13 mouse cellular contexts compared by ENCODE assay signal in genomic region chr2:153824593-153824992, GRCm38 (mm10). TPM values are rescaled to one million over a fixed set of nuclear protein-coding genes. Genes with fewer than 3 reads are reported as not detected.
DNase-seq lines count a peak whose midpoint lies in the region; ATAC-seq and TF ChIP-seq lines count a peak whose summit lies in the region.
"Had no signal": no experiment of that assay in that cellular context is flagged by ENCODE, and none has a peak within 500 bp of the region (broad histone marks: within the 10 kb centered on the region; RNA-seq: fewer than 3 reads in every experiment).

No protein-coding gene starts in this region.

- no peak overlapping the region for H3K4me2 ChIP-seq in embryonic facial prominence, embryonic 13.5 days
- no peak overlapping the region for H3K4me2 ChIP-seq in neural tube, embryonic 14.5 days (ENCODE audit: low read depth, low read length)
- H3K4me2 ChIP-seq: heart, embryonic 13.5 days had no signal

- no peak for TF ChIP-seq CTCF in kidney, adult 2 months (conservative IDR thresholded peaks at IDR 0.05; ENCODE audit: insufficient read depth, insufficient read length, low read depth, low read length)

- no peak for DNase-seq in embryonic facial prominence, embryonic 10.5 days (ENCODE audit: low spot score)
- DNase-seq in kidney, postnatal 36 days: peak; percentile 2 to 7
- no peak for DNase-seq in kidney, adult 2 months
- DNase-seq in retina, postnatal 1 day: peak; percentile 56
- DNase-seq in retina, embryonic 14.5 days (ENCODE audit: low spot score): no peak
- DNase-seq: adrenal gland, postnatal 10 days; cerebellum, adult 9-10 months had no signal

- H3K4me3 ChIP-seq in embryonic facial prominence, embryonic 13.5 days: no peak overlapping the region
- no peak overlapping the region for H3K4me3 ChIP-seq in embryonic facial prominence, embryonic 10.5 days
- no peak overlapping the region for H3K4me3 ChIP-seq in kidney, adult 2 months (ENCODE audit: insufficient read depth, low read depth, low read length)
- H3K4me3 ChIP-seq in neural tube, embryonic 14.5 days (ENCODE audit: low read depth, low read length): no peak overlapping the region
- H3K4me3 ChIP-seq: erythroblast, embryonic 14.5 days; heart, embryonic 13.5 days had no signal

- H3K27ac ChIP-seq in embryonic facial prominence, embryonic 13.5 days: no peak overlapping the region
- no peak overlapping the region for H3K27ac ChIP-seq in embryonic facial prominence, embryonic 10.5 days (replicated peaks)
- H3K27ac ChIP-seq in kidney, adult 2 months (ENCODE audit: insufficient read depth, low read depth, low read length): no peak overlapping the region
- no peak overlapping the region for H3K27ac ChIP-seq in neural tube, embryonic 14.5 days (ENCODE audit: low read depth, low read length)
- H3K27ac ChIP-seq: heart, embryonic 13.5 days; liver, embryonic 14.5 days had no signal

- peaks cover 7% of the 10 kb centered on the region; the same call in 1 of the 2 replicates for H3K4me1 ChIP-seq in embryonic facial prominence, embryonic 13.5 days
- no peaks in the 10 kb centered on the region for H3K4me1 ChIP-seq in embryonic facial prominence, embryonic 10.5 days
- H3K4me1 ChIP-seq in kidney, adult 2 months (ENCODE audit: control insufficient read depth, insufficient read depth, low read length): no peaks in the 10 kb centered on the region
- no peaks in the 10 kb centered on the region for H3K4me1 ChIP-seq in neural tube, embryonic 14.5 days (ENCODE audit: control insufficient read depth, insufficient read depth, low read length)

- no peaks in the 10 kb centered on the region for H3K9me3 ChIP-seq in embryonic facial prominence, embryonic 13.5 days
- no peaks in the 10 kb centered on the region for H3K9me3 ChIP-seq in embryonic facial prominence, embryonic 10.5 days
- no peaks in the 10 kb centered on the region for H3K9me3 ChIP-seq in neural tube, embryonic 14.5 days (ENCODE audit: control insufficient read depth, low read length)
- H3K9me3 ChIP-seq: heart, embryonic 13.5 days had no signal

- H3K9ac ChIP-seq in embryonic facial prominence, embryonic 13.5 days: no peak overlapping the region
- H3K9ac ChIP-seq in neural tube, embryonic 14.5 days (replicated peaks; ENCODE audit: low read depth, low read length): no peak overlapping the region
- H3K9ac ChIP-seq: heart, embryonic 13.5 days; liver, embryonic 14.5 days had no signal

- TF ChIP-seq POLR2A in kidney, adult 2 months (IDR thresholded peaks at IDR 0.05; ENCODE audit: low read depth, low read length): no peak

- H3K27me3 ChIP-seq in embryonic facial prominence, embryonic 13.5 days: no peaks in the 10 kb centered on the region
- H3K27me3 ChIP-seq in embryonic facial prominence, embryonic 10.5 days (replicated peaks; ENCODE audit: low read depth, poor library complexity, severe bottlenecking): 0 out of 2 replicates have a peak, but pooled peaks cover 5% of the 10 kb centered on the region
- no peaks in the 10 kb centered on the region for H3K27me3 ChIP-seq in kidney, adult 2 months (replicated peaks; ENCODE audit: control insufficient read depth, insufficient read depth, low read length)
- H3K27me3 ChIP-seq in neural tube, embryonic 14.5 days (ENCODE audit: control insufficient read depth, insufficient read depth, low read length): no peaks in the 10 kb centered on the region

- 0 out of 2 replicates have a peak, but pooled peaks have one; percentile 32 for ATAC-seq in embryonic facial prominence, embryonic 13.5 days (ENCODE audit: insufficient number of reproducible peaks, insufficient read depth, low FRiP score, low TSS enrichment, low read depth)
- peak; percentile 60; the same call in 1 of the 2 replicates for ATAC-seq in neural tube, embryonic 14.5 days (ENCODE audit: low read depth)
- no peak for ATAC-seq in frontal cortex, adult (ENCODE audit: low TSS enrichment)

- WGBS in embryonic facial prominence, embryonic 13.5 days: 62% methylated on average over 6 of the region's 6 CpGs
- WGBS in embryonic facial prominence, embryonic 10.5 days: 89% methylated on average over 6 of the region's 6 CpGs
- WGBS in kidney, adult 2 months: 69% methylated on average over 6 of the region's 6 CpGs
- WGBS in neural tube, embryonic 14.5 days: 63% methylated on average over 6 of the region's 6 CpGs

- H3K36me3 ChIP-seq in embryonic facial prominence, embryonic 13.5 days: no peaks in the 10 kb centered on the region
- H3K36me3 ChIP-seq in embryonic facial prominence, embryonic 10.5 days (replicated peaks): no peaks in the 10 kb centered on the region
- H3K36me3 ChIP-seq in kidney, adult 2 months (ENCODE audit: control insufficient read depth, insufficient read depth, low read length): no peaks in the 10 kb centered on the region
- no peaks in the 10 kb centered on the region for H3K36me3 ChIP-seq in neural tube, embryonic 14.5 days (ENCODE audit: control insufficient read depth, insufficient read depth, low read length)
- H3K36me3 ChIP-seq: heart, embryonic 13.5 days had no signal

RNA-seq across cellular contexts. Expression of gene Efcab8, which starts 44.9 kb away (rescaled TPM):
- not detected in 2 replicates for polyA plus RNA-seq in embryonic facial prominence, embryonic 13.5 days (2015; fragmentation: Nextera tagmentation; extraction: Ambion mirVana)
- 0.14 TPM in 1 of 2 replicates, not detected in the other for polyA plus RNA-seq in embryonic facial prominence, embryonic 10.5 days (2016; fragmentation: Nextera tagmentation; extraction: Ambion mirVana)
- 0.14 and 0.20 TPM in 2 replicates for polyA plus RNA-seq in kidney, adult 2 months (2012; rRNA removed)
- polyA plus RNA-seq in neural tube, embryonic 14.5 days (2014; fragmentation: Nextera tagmentation; extraction: Ambion mirVana): not detected in 2 replicates
- polyA plus RNA-seq: heart, embryonic 13.5 days had no signal

RNA-seq across cellular contexts. Expression of gene Sun5, which starts 46.3 kb away (rescaled TPM):
- not detected in 2 replicates for polyA plus RNA-seq in embryonic facial prominence, embryonic 13.5 days (2015; fragmentation: Nextera tagmentation; extraction: Ambion mirVana)
- polyA plus RNA-seq in embryonic facial prominence, embryonic 10.5 days (2016; fragmentation: Nextera tagmentation; extraction: Ambion mirVana): not detected in 2 replicates
- polyA plus RNA-seq in kidney, adult 2 months (2012; rRNA removed): not detected in 2 replicates
- polyA plus RNA-seq in neural tube, embryonic 14.5 days (2014; fragmentation: Nextera tagmentation; extraction: Ambion mirVana): not detected in 2 replicates
- polyA plus RNA-seq: erythroblast, embryonic 14.5 days; heart, embryonic 13.5 days; liver, embryonic 14.5 days had no signal

RNA-seq across cellular contexts. Expression of gene Bpifb2, which starts 50.3 kb away (rescaled TPM):
- not detected in 2 replicates for polyA plus RNA-seq in embryonic facial prominence, embryonic 13.5 days (2015; fragmentation: Nextera tagmentation; extraction: Ambion mirVana)
- not detected in 2 replicates for polyA plus RNA-seq in embryonic facial prominence, embryonic 10.5 days (2016; fragmentation: Nextera tagmentation; extraction: Ambion mirVana)
- not detected in 2 replicates for polyA plus RNA-seq in kidney, adult 2 months (2012; rRNA removed)
- polyA plus RNA-seq in neural tube, embryonic 14.5 days (2014; fragmentation: Nextera tagmentation; extraction: Ambion mirVana): not detected in 2 replicates
- polyA plus RNA-seq: erythroblast, embryonic 14.5 days; liver, embryonic 14.5 days had no signal

Comparison
In these comparisons a context has a peak if more than half of its experiments do, and no peak if none do; other contexts are left out.
1. DNase-seq: peak in kidney, postnatal 36 days (2 of 2) and retina, postnatal 1 day (single experiment); none in embryonic facial prominence, embryonic 10.5 days (single experiment), kidney, adult 2 months (single experiment) and retina, embryonic 14.5 days (single experiment).